Mouse (Mus musculus) adrenal gland, postnatal 10 days (tissue): ENCODE data around the gene Car15. TPM values are rescaled to one million over a fixed set of nuclear protein-coding genes. Genes with fewer than 3 reads are reported as not detected.

Source experiments
- DNase-seq: peaks from one replicate; pipeline ENCODE4 v3.0.0; 2021; ENCODE audit warnings: mixed read lengths
- total RNA-seq, 2 experiments: library from RNA; stranded (reverse); gene quantifications; 2 replicates each; pipeline ENCODE4 v1.2.3; 2021

Car15 gene
- total RNA-seq, 2 experiments from 2014 or later: 1.3 to 1.9 TPM

GRCm38 (mm10) chr16:17833321-17833680 lies 4.9 kb downstream of the Car15 start:
- DNase-seq: peak; percentile 30

- no peak for DNase-seq
Measured at GRCm38 (mm10) chr16:17832821-17833220, 5.3 kb downstream of the Car15 start, which contains the start of gene B830017H08Rik. TSS of gene B830017H08Rik (plus strand) at chr16:17833121.

GRCm38 (mm10) chr16:17831781-17832180 lies 6.4 kb downstream of the Car15 start:
- no peak for DNase-seq

GRCm38 (mm10) chr16:17830385-17831178 lies 7.6 kb downstream of the Car15 start:
- DNase-seq: no peak

- no peak for DNase-seq
Measured at GRCm38 (mm10) chr16:17828867-17829266, 9.3 kb downstream of the Car15 start.

GRCm38 (mm10) chr16:17828229-17828628 lies 9.9 kb downstream of the Car15 start:
- no peak for DNase-seq

GRCm38 (mm10) chr16:17826500-17826899 lies 11.7 kb downstream of the Car15 start:
- DNase-seq: no peak

GRCm38 (mm10) chr16:17816528-17816927 lies 21.6 kb downstream of the Car15 start:
- no peak for DNase-seq

- DNase-seq: peak; percentile 77
Measured at GRCm38 (mm10) chr16:17815411-17816402, 22.5 kb downstream of the Car15 start.

- no peak for DNase-seq
Measured at GRCm38 (mm10) chr16:17813173-17813572, 25.0 kb downstream of the Car15 start.

GRCm38 (mm10) chr16:17812120-17812519 lies 26.0 kb downstream of the Car15 start:
- DNase-seq: peak; percentile 33

- no peak for DNase-seq
Measured at GRCm38 (mm10) chr16:17809711-17810110, 28.5 kb downstream of the Car15 start.

- no peak for DNase-seq
Measured at GRCm38 (mm10) chr16:17809125-17809524, 29.0 kb downstream of the Car15 start.

- DNase-seq: peak; percentile 92
Measured at GRCm38 (mm10) chr16:17807192-17808009, 30.8 kb downstream of the Car15 start.

- DNase-seq: no peak
Measured at GRCm38 (mm10) chr16:17806581-17807191, 31.5 kb downstream of the Car15 start.

GRCm38 (mm10) chr16:17804982-17805381 lies 33.2 kb downstream of the Car15 start:
- no peak for DNase-seq

GRCm38 (mm10) chr16:17804449-17804912 lies 33.7 kb downstream of the Car15 start:
- DNase-seq: peak; percentile 54

- no peak for DNase-seq
Measured at GRCm38 (mm10) chr16:17803675-17804448, 34.3 kb downstream of the Car15 start.

- DNase-seq: peak; percentile 50
Measured at GRCm38 (mm10) chr16:17802839-17803674, 35.1 kb downstream of the Car15 start.

- no peak for DNase-seq
Measured at GRCm38 (mm10) chr16:17802456-17802838, 35.7 kb downstream of the Car15 start.
